Mouse (Mus musculus): ENCODE results near the gene Dgki. TPM values are rescaled to one million over a fixed set of nuclear protein-coding genes. Genes with fewer than 3 reads are reported as not detected.

Gene Dgki
- polyA plus RNA-seq, 1 experiment from 2014 or later, result 0.42 TPM

DNA sequence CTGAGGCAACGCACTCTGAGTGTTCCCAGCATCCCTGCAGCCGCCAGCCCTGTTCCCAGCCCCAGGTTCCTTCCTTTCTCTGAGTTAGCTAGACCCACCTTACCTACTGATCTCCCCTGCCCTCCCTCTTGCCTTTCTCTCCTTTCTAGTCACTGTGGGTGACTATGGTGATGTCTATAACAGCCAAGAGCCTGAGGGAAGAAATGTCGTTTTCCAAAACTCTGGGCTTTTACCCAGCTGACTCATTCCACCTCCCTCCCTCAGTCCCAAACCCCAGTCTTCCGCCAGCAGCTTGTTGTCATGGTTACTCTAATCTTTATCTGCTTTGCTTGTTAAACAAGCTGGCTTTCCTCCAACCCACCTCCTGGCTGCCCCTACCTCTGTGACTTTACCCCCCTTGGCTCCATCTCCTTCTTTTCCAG lies 83.6 kb downstream of the Dgki start:
- no peak overlapping the region for H3K9ac ChIP-seq (ENCODE audit: low read depth, low read length)
- H3K4me2 ChIP-seq (replicated peaks; ENCODE audit: low read depth), result no peak overlapping the region
- no peaks in the 10 kb centered on the region for H3K27me3 ChIP-seq (replicated peaks; ENCODE audit: control insufficient read depth, insufficient read depth, low read length)
- no peaks in the 10 kb centered on the region for H3K4me1 ChIP-seq (replicated peaks; ENCODE audit: control insufficient read depth, insufficient read depth, low read length)
- no peak overlapping the region for H3K27ac ChIP-seq (ENCODE audit: low read depth, low read length)
- H3K36me3 ChIP-seq (ENCODE audit: control insufficient read depth, insufficient read depth), result no peaks in the 10 kb centered on the region
- H3K4me3 ChIP-seq (ENCODE audit: low read depth, low read length), result no peak overlapping the region
- 51% methylated on average over 4 of the region's 4 CpGs for WGBS
- no peak for TF ChIP-seq CTCF (IDR thresholded peaks at IDR 0.05; ENCODE audit: low read depth)
- no peak for ATAC-seq
- H3K9me3 ChIP-seq (ENCODE audit: control insufficient read depth), result no peaks in the 10 kb centered on the region

DNA sequence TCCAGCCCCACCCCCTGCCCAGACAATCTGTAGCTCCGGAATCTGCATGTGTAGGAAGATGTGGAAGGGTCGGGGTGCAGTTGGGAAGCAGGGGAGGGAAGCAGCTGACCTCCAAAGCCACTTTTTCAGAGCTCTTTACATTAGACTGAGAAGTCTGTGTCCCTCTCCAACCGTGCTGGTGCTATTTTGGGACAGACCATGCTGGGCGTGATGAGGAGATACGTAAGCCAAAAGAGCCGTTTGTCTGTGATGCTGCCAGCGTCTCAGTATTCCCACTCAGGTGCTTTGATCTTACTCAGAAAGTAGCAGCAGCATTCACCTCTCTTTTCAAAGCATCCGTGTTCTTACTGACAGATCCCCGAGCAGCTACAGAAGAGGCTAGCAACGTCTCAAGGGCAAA lies 84.3 kb downstream of the Dgki start:
- TF ChIP-seq CTCF (IDR thresholded peaks at IDR 0.05; ENCODE audit: low read depth), result no peak
- ATAC-seq, result no peak
- Histone ChIP-seq H3K27ac (ENCODE audit: low read depth, low read length) (no peak overlapping the region), H3K4me1 (replicated peaks; ENCODE audit: control insufficient read depth, insufficient read depth, low read length) (no peaks in the 10 kb centered on the region), H3K36me3 (ENCODE audit: control insufficient read depth, insufficient read depth) (no peaks in the 10 kb centered on the region), H3K4me3 (ENCODE audit: low read depth, low read length) (no peak overlapping the region), H3K4me2 (replicated peaks; ENCODE audit: low read depth) (no peak overlapping the region), H3K9me3 (ENCODE audit: control insufficient read depth) (no peaks in the 10 kb centered on the region), H3K27me3 (replicated peaks; ENCODE audit: control insufficient read depth, insufficient read depth, low read length) (no peaks in the 10 kb centered on the region), H3K9ac (ENCODE audit: low read depth, low read length) (no peak overlapping the region)
- 46% methylated on average over 10 of the region's 10 CpGs for WGBS

DNA sequence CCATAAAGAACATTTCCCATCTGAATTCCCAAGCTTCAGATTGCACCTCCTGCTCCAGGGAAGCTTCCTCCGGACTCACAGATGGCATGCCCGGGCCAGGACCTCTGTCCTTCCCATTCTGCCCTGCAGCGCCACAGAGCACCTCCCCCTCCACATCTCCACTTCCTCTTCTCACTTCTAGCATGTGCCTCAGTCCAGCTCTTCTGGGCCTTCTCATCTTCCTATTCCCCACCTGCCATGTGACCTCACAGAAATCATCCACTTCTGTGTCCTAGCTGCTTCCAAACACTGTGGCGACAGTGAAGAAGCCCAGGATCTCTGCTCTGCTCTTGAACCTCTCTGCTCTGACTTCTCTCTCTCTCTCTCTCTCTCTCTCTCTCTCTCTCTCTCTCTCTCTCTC lies 87.1 kb downstream of the Dgki start:
- WGBS, result 77% methylated on average over 4 of the region's 4 CpGs
- TF ChIP-seq CTCF (IDR thresholded peaks at IDR 0.05; ENCODE audit: low read depth), result no peak
- no peak for ATAC-seq
- no peaks in the 10 kb centered on the region for H3K36me3 ChIP-seq (ENCODE audit: control insufficient read depth, insufficient read depth)
- H3K9ac ChIP-seq (ENCODE audit: low read depth, low read length), result no peak overlapping the region
- H3K4me3 ChIP-seq (ENCODE audit: low read depth, low read length), result no peak overlapping the region
- H3K27me3 ChIP-seq (replicated peaks; ENCODE audit: control insufficient read depth, insufficient read depth, low read length), result no peaks in the 10 kb centered on the region
- H3K4me2 ChIP-seq (replicated peaks; ENCODE audit: low read depth), result no peak overlapping the region
- no peaks in the 10 kb centered on the region for H3K9me3 ChIP-seq (ENCODE audit: control insufficient read depth)
- no peak overlapping the region for H3K27ac ChIP-seq (ENCODE audit: low read depth, low read length)
- no peaks in the 10 kb centered on the region for H3K4me1 ChIP-seq (replicated peaks; ENCODE audit: control insufficient read depth, insufficient read depth, low read length)

DNA sequence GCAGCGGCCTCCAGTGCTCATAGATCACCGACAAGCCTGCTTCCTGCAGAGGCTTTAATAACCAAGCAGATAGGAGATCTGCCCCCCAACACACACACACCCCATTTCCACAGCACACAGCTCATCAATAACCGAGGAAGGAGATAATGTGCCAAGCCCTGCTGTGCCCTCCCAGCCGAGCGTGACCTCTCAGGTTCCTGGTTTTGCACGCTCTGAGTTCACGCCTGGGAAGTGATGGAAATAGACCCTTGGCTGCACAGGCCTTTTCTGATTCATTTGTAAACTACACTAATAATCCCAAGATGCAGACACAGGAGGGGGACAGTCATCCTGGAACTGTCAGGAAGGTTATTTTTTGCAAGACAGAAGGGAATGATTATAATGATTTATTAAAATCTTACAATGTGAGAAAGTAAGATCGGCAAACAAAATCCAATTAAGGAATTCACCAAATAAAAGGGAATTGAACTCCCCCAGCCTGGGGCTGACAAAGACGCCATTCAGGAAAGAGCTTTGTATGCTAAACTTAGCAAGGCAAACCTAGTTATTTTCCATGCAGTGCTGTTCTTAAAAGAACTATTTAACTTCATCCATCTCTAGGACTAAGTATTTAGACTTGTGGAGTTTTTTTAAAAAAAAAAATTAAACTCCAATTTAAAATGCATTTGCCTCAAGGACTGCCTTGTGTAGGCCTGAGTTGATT lies 88.3 kb downstream of the Dgki start:
- Histone ChIP-seq H3K9ac (ENCODE audit: low read depth, low read length) (no peak overlapping the region), H3K4me3 (ENCODE audit: low read depth, low read length) (no peak overlapping the region), H3K4me1 (replicated peaks; ENCODE audit: control insufficient read depth, insufficient read depth, low read length) (no peaks in the 10 kb centered on the region), H3K4me2 (replicated peaks; ENCODE audit: low read depth) (no peak overlapping the region), H3K9me3 (ENCODE audit: control insufficient read depth) (no peaks in the 10 kb centered on the region), H3K27me3 (replicated peaks; ENCODE audit: control insufficient read depth, insufficient read depth, low read length) (no peaks in the 10 kb centered on the region), H3K36me3 (ENCODE audit: control insufficient read depth, insufficient read depth) (no peaks in the 10 kb centered on the region), H3K27ac (ENCODE audit: low read depth, low read length) (no peak overlapping the region)
- ATAC-seq, result no peak
- WGBS, result 59% methylated on average over 9 of the region's 9 CpGs
- no peak for TF ChIP-seq CTCF (IDR thresholded peaks at IDR 0.05; ENCODE audit: low read depth)

DNA sequence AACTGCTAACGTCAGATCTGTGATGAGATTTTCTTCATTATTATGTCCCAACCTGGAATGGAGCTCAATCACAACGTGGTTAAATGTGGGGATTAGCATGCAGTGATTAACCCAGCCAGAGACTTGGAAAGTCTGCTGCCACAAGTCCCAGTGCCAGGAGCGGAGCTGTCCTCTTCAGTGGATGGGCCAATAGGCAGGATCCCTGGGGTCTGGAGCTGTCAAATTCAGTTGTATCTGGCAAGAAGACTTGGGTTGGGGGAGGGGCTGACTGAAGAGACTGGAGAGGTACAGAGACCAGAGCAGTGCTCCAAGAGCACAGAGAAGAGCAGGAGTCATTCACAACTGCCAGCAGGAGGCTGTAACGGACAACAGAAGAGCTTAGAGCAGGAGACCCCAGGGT lies 97.1 kb downstream of the Dgki start:
- H3K4me2 ChIP-seq (replicated peaks; ENCODE audit: low read depth), result no peak overlapping the region
- H3K27ac ChIP-seq (ENCODE audit: low read depth, low read length), result no peak overlapping the region
- H3K27me3 ChIP-seq (replicated peaks; ENCODE audit: control insufficient read depth, insufficient read depth, low read length), result no peaks in the 10 kb centered on the region
- no peaks in the 10 kb centered on the region for H3K4me1 ChIP-seq (replicated peaks; ENCODE audit: control insufficient read depth, insufficient read depth, low read length)
- H3K9me3 ChIP-seq (ENCODE audit: control insufficient read depth), result no peaks in the 10 kb centered on the region
- H3K9ac ChIP-seq (ENCODE audit: low read depth, low read length), result no peak overlapping the region
- no peaks in the 10 kb centered on the region for H3K36me3 ChIP-seq (ENCODE audit: control insufficient read depth, insufficient read depth)
- H3K4me3 ChIP-seq (ENCODE audit: low read depth, low read length), result no peak overlapping the region
- no peak for ATAC-seq
- 40% methylated on average over 4 of the region's 4 CpGs for WGBS
- no peak for TF ChIP-seq CTCF (IDR thresholded peaks at IDR 0.05; ENCODE audit: low read depth)

DNA sequence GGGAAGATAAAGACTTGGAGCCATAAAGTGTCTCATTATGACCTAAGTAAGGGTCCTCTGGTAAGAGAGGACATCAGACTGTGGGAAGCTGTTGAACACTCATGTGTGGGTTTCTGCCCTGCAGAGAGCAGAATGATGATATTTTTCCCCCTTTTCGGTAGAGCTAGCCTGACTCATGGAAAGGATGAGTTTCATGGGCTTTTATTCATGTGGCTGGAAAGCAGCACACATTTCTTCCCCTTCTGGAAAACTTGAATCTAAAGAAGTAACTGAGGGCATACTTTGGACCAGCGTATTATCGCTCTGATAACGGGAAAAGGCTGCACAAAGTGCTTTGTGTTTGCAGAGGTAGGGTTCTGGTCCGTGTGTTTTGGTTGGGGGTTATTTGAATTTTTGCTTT lies 99.1 kb downstream of the Dgki start:
- no peak for TF ChIP-seq CTCF (IDR thresholded peaks at IDR 0.05; ENCODE audit: low read depth)
- no peak for ATAC-seq
- Histone ChIP-seq H3K27ac (ENCODE audit: low read depth, low read length) (no peak overlapping the region), H3K27me3 (replicated peaks; ENCODE audit: control insufficient read depth, insufficient read depth, low read length) (no peaks in the 10 kb centered on the region), H3K4me3 (ENCODE audit: low read depth, low read length) (no peak overlapping the region), H3K9me3 (ENCODE audit: control insufficient read depth) (no peaks in the 10 kb centered on the region), H3K9ac (ENCODE audit: low read depth, low read length) (no peak overlapping the region), H3K4me2 (replicated peaks; ENCODE audit: low read depth) (no peak overlapping the region), H3K36me3 (ENCODE audit: control insufficient read depth, insufficient read depth) (no peaks in the 10 kb centered on the region), H3K4me1 (replicated peaks; ENCODE audit: control insufficient read depth, insufficient read depth, low read length) (no peaks in the 10 kb centered on the region)
- WGBS, result 86% methylated on average over 5 of the region's 5 CpGs

DNA sequence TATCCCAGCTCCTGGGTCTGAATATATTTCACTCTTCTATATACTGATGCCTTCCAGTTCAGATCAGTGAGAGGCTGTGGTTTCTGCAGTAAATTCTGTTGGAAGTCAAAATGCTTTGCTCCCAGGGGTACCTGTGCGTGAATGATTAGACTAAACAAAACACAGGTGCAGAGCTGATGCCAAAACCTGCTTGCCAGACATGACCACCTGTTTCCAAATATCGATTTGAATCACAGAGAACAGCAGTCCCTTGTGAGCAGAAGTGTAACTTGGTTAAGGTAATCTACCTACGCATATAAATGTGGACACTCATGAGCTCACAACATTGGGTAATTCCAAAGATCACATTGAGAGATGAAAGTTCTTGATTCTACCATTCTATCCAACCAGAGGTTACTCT lies 100.5 kb downstream of the Dgki start:
- 82% methylated on average over 3 of the region's 3 CpGs for WGBS
- Histone ChIP-seq H3K4me3 (ENCODE audit: low read depth, low read length) (no peak overlapping the region), H3K27ac (ENCODE audit: low read depth, low read length) (no peak overlapping the region), H3K36me3 (ENCODE audit: control insufficient read depth, insufficient read depth) (no peaks in the 10 kb centered on the region), H3K4me1 (replicated peaks; ENCODE audit: control insufficient read depth, insufficient read depth, low read length) (no peaks in the 10 kb centered on the region), H3K9ac (ENCODE audit: low read depth, low read length) (no peak overlapping the region), H3K9me3 (ENCODE audit: control insufficient read depth) (no peaks in the 10 kb centered on the region), H3K4me2 (replicated peaks; ENCODE audit: low read depth) (no peak overlapping the region), H3K27me3 (replicated peaks; ENCODE audit: control insufficient read depth, insufficient read depth, low read length) (no peaks in the 10 kb centered on the region)
- ATAC-seq, result no peak
- no peak for TF ChIP-seq CTCF (IDR thresholded peaks at IDR 0.05; ENCODE audit: low read depth)
